In genomic region chr11:57828955-57829870, GRCm38 (mm10) we compare ENCODE assay signal across 12 mouse cellular contexts. TPM values are rescaled to one million over a fixed set of nuclear protein-coding genes. Genes with fewer than 3 reads are reported as not detected.
A peak's percentile ranks its signal among the peaks of the same experiment; 100 is the strongest.
DNase-seq lines count a peak whose midpoint lies in the region; ATAC-seq and TF ChIP-seq lines count a peak whose summit lies in the region.
"Had no signal": no experiment of that assay in that cellular context is flagged by ENCODE, and none has a peak within 500 bp of the region (broad histone marks: within the 10 kb centered on the region; RNA-seq: fewer than 3 reads in every experiment).

No protein-coding gene starts in this region.

- no peak for TF ChIP-seq CTCF in testis, adult 2 months (IDR thresholded peaks at IDR 0.05; ENCODE audit: control insufficient read depth, insufficient read depth, insufficient replicate concordance, low read depth, low read length)
- TF ChIP-seq CTCF in stomach, postnatal 0 days (IDR thresholded peaks at IDR 0.05; ENCODE audit: low read depth): no peak
- no peak for TF ChIP-seq CTCF in lung, postnatal 0 days (IDR thresholded peaks at IDR 0.05)

- H3K4me1 ChIP-seq in heart, embryonic 14.5 days (ENCODE audit: control insufficient read depth in 2 of 2, insufficient read depth in 2 of 2, low read length in 2 of 2): peaks cover 15 to 31% of the 10 kb centered on the region in 2 experiments; a peak in 3 of 4 replicates
- peaks cover 31% of the 10 kb centered on the region for H3K4me1 ChIP-seq in testis, adult 2 months (ENCODE audit: control insufficient read depth, insufficient read depth, low read length)
- peaks cover 35% of the 10 kb centered on the region for H3K4me1 ChIP-seq in limb, embryonic 11.5 days (ENCODE audit: control insufficient read depth, insufficient read depth, low read length)
- peaks cover 11% of the 10 kb centered on the region; the same call in 1 of the 2 replicates for H3K4me1 ChIP-seq in stomach, postnatal 0 days (replicated peaks; ENCODE audit: control insufficient read depth, insufficient read depth)
- peaks cover 7% of the 10 kb centered on the region; the same call in 1 of the 2 replicates for H3K4me1 ChIP-seq in lung, postnatal 0 days (ENCODE audit: insufficient read depth, low read depth, low read length)

- H3K36me3 ChIP-seq in heart, embryonic 14.5 days (ENCODE audit: control insufficient read depth, insufficient read depth, low read length): no peaks in the 10 kb centered on the region
- no peaks in the 10 kb centered on the region for H3K36me3 ChIP-seq in testis, adult 2 months (ENCODE audit: control insufficient read depth, insufficient read depth, low read length)
- no peaks in the 10 kb centered on the region for H3K36me3 ChIP-seq in limb, embryonic 11.5 days (ENCODE audit: control insufficient read depth, insufficient read depth, low read length)
- no peaks in the 10 kb centered on the region for H3K36me3 ChIP-seq in stomach, postnatal 0 days (ENCODE audit: control insufficient read depth, insufficient read depth, low read length)
- no peaks in the 10 kb centered on the region for H3K36me3 ChIP-seq in lung, postnatal 0 days (ENCODE audit: insufficient read depth, low read length)

- peaks cover 58% of the 10 kb centered on the region for H3K27me3 ChIP-seq in heart, embryonic 14.5 days (ENCODE audit: control insufficient read depth, insufficient read depth, low read length)
- peaks cover 15% of the 10 kb centered on the region for H3K27me3 ChIP-seq in testis, adult 2 months (ENCODE audit: control insufficient read depth, insufficient read depth, low read length)
- peaks cover 72% of the 10 kb centered on the region for H3K27me3 ChIP-seq in limb, embryonic 11.5 days (ENCODE audit: control insufficient read depth, insufficient read depth, low read length)
- peaks cover 21% of the 10 kb centered on the region; the same call in 1 of the 2 replicates for H3K27me3 ChIP-seq in stomach, postnatal 0 days (ENCODE audit: control insufficient read depth, insufficient read depth, low read length)
- peaks cover 82% of the 10 kb centered on the region for H3K27me3 ChIP-seq in lung, postnatal 0 days (replicated peaks; ENCODE audit: insufficient read depth, low read length)

- TF ChIP-seq EP300 in stomach, postnatal 0 days (optimal IDR thresholded peaks at IDR 0.05): no peak
- TF ChIP-seq EP300 in lung, postnatal 0 days (IDR thresholded peaks at IDR 0.05): no peak

- DNase-seq in heart, postnatal 36 days: no peak
- DNase-seq in testis, postnatal 14 days (ENCODE audit: low spot score): no peak
- DNase-seq in limb, embryonic 11.5 days (ENCODE audit: low spot score): peak; percentile 73
- no peak for DNase-seq in stomach, postnatal 0 days (ENCODE audit: low spot score)
- no peak for DNase-seq in lung, postnatal 0 days (ENCODE audit: low spot score)
- no peak for DNase-seq in lung, postnatal 4 days
- DNase-seq: heart, adult 18-20 months; lung, postnatal 14 days had no signal

- WGBS in heart, embryonic 14.5 days: 11% methylated on average over 53 of the region's 53 CpGs
- 2% methylated on average over 53 of the region's 53 CpGs for WGBS in limb, embryonic 11.5 days
- 20% methylated on average over 48 of the region's 53 CpGs for WGBS in stomach, postnatal 0 days
- 7% methylated on average over 52 of the region's 53 CpGs for WGBS in lung, postnatal 0 days

- peak overlapping the region; percentile 88 for H3K4me2 ChIP-seq in heart, embryonic 14.5 days (ENCODE audit: low read length)
- H3K4me2 ChIP-seq in limb, embryonic 11.5 days (ENCODE audit: low read depth, severe bottlenecking): peak overlapping the region; percentile 42
- H3K4me2 ChIP-seq in stomach, postnatal 0 days (replicated peaks; ENCODE audit: low read depth): peak overlapping the region; percentile 8; the same call in 1 of the 2 replicates
- H3K4me2 ChIP-seq in lung, postnatal 0 days (replicated peaks; ENCODE audit: low read depth, low read length): no peak overlapping the region

- intact Hi-C loops in heart, postnatal 36 days (cut with DNase I): no loop called here

- ATAC-seq in heart, embryonic 14.5 days (ENCODE audit: insufficient number of reproducible peaks, insufficient read depth, low FRiP score, low read depth): no peak
- ATAC-seq in limb, embryonic 11.5 days (ENCODE audit: insufficient number of reproducible peaks, low FRiP score, low TSS enrichment, low read depth): no peak
- no peak for ATAC-seq in stomach, postnatal 0 days (ENCODE audit: low FRiP score, low TSS enrichment)
- no peak for ATAC-seq in lung, postnatal 0 days

- H3K9ac ChIP-seq in heart, embryonic 14.5 days (ENCODE audit: low read length): peak overlapping the region; percentile 81
- no peak overlapping the region for H3K9ac ChIP-seq in limb, embryonic 11.5 days (ENCODE audit: low read length)
- no peak overlapping the region for H3K9ac ChIP-seq in stomach, postnatal 0 days (ENCODE audit: low read length)
- H3K9ac ChIP-seq in lung, postnatal 0 days (replicated peaks; ENCODE audit: low read depth): no peak overlapping the region

- H3K27ac ChIP-seq in heart, embryonic 14.5 days (replicated peaks in 1 of 2; ENCODE audit: control insufficient read depth in 1 of 2, insufficient read depth in 1 of 2, low read depth in 2 of 2, low read length in 2 of 2): peak overlapping the region in 1 of 2 experiments; percentile 82; a peak in 1 of 4 replicates
- H3K27ac ChIP-seq in testis, adult 2 months (ENCODE audit: control insufficient read depth, insufficient read depth, low read depth, low read length): no peak overlapping the region
- H3K27ac ChIP-seq in limb, embryonic 11.5 days (replicated peaks; ENCODE audit: low read depth, low read length): no peak overlapping the region
- no peak overlapping the region for H3K27ac ChIP-seq in stomach, postnatal 0 days (replicated peaks)
- no peak overlapping the region for H3K27ac ChIP-seq in lung, postnatal 0 days (ENCODE audit: low read length)

- peak overlapping the region; percentile 44 to 45 for H3K4me3 ChIP-seq in heart, embryonic 14.5 days (ENCODE audit: control insufficient read depth in 1 of 2, insufficient read depth in 1 of 2, low read depth in 1 of 2, low read length in 2 of 2)
- H3K4me3 ChIP-seq in testis, adult 2 months (ENCODE audit: control insufficient read depth, low read depth, low read length): peak overlapping the region; percentile 69
- H3K4me3 ChIP-seq in limb, embryonic 11.5 days (ENCODE audit: low read depth, low read length): peak overlapping the region; percentile 21
- peak overlapping the region; percentile 8 for H3K4me3 ChIP-seq in stomach, postnatal 0 days (ENCODE audit: low read depth, low read length)
- H3K4me3 ChIP-seq in lung, postnatal 0 days (ENCODE audit: low read depth, low read length): no peak overlapping the region

- H3K9me3 ChIP-seq in heart, embryonic 14.5 days (ENCODE audit: control insufficient read depth, low read length): no peaks in the 10 kb centered on the region
- no peaks in the 10 kb centered on the region for H3K9me3 ChIP-seq in limb, embryonic 11.5 days (ENCODE audit: control insufficient read depth, low read length)
- no peaks in the 10 kb centered on the region for H3K9me3 ChIP-seq in stomach, postnatal 0 days (ENCODE audit: control insufficient read depth, low read length)
- H3K9me3 ChIP-seq in lung, postnatal 0 days (ENCODE audit: low read length): no peaks in the 10 kb centered on the region

- no peak for TF ChIP-seq POLR2A in testis, adult 2 months (IDR thresholded peaks at IDR 0.05; ENCODE audit: control insufficient read depth, low read depth, low read length)

RNA-seq across cellular contexts. Expression of gene Hand1, which starts 3.4 kb away (rescaled TPM):
- 13.0 and 14.1 TPM in 2 replicates for polyA plus RNA-seq in heart, embryonic 14.5 days (2014; fragmentation: Nextera tagmentation; extraction: Ambion mirVana)
- not detected for total RNA-seq in heart, postnatal 36 days (2021)
- 0.15 and 0.38 TPM in 2 replicates for polyA plus RNA-seq in testis, adult 2 months (2012; rRNA removed)
- polyA plus RNA-seq in limb, embryonic 11.5 days (2014; fragmentation: Nextera tagmentation; extraction: Ambion mirVana): 2.6 and 3.0 TPM in 2 replicates
- 0.12 and 0.16 TPM in 2 replicates for polyA plus RNA-seq in stomach, postnatal 0 days (2015; fragmentation: Nextera tagmentation; extraction: Ambion mirVana)
- not detected in 2 replicates for polyA plus RNA-seq in lung, postnatal 0 days (2015; fragmentation: Nextera tagmentation; extraction: Ambion mirVana)
- total RNA-seq: heart, adult 18-20 months; layer of hippocampus, postnatal 10 days; MEL had no signal

RNA-seq across cellular contexts. Expression of gene Sap30l, which starts 27.8 kb away (rescaled TPM):
- polyA plus RNA-seq in heart, embryonic 14.5 days (2014; fragmentation: Nextera tagmentation; extraction: Ambion mirVana): 14.2 and 20.4 TPM in 2 replicates
- 10 to 100 TPM; 43.8 to 46.4 TPM for total RNA-seq in heart, postnatal 36 days (2021)
- 3.1 and 5.5 TPM in 2 replicates for polyA plus RNA-seq in testis, adult 2 months (2012; rRNA removed)
- 14.1 and 15.2 TPM in 2 replicates for polyA plus RNA-seq in limb, embryonic 11.5 days (2014; fragmentation: Nextera tagmentation; extraction: Ambion mirVana)
- 8.7 TPM in 2 replicates for polyA plus RNA-seq in stomach, postnatal 0 days (2015; fragmentation: Nextera tagmentation; extraction: Ambion mirVana)
- polyA plus RNA-seq in lung, postnatal 0 days (2015; fragmentation: Nextera tagmentation; extraction: Ambion mirVana): 16.7 and 16.8 TPM in 2 replicates
